Mouse (Mus musculus) thymus, postnatal 10 days (tissue): ENCODE measurements at regions not wholly inside any gene's neighbourhood (a gene's known extent, or its start where the extent isn't known, plus 50 kb on each side); places are given as distances from the start of the nearest gene placed in this dataset.

Experiments used
- DNase-seq, 2 experiments: peaks; one replicate each; pipeline ENCODE4 v3.0.0; 2021; ENCODE audit warnings: low spot score in 2 of 2

- no peak for DNase-seq
These were observed 82.5 kb upstream of the Sertad2 start for GRCm38 (mm10) chr11:20460501-20460921.

- DNase-seq: no peak
These were observed 81.0 kb upstream of the Sertad2 start for GRCm38 (mm10) chr11:20462076-20462475.

- DNase-seq: no peak
These were observed 79.8 kb upstream of the Sertad2 start for GRCm38 (mm10) chr11:20463173-20463681.

- DNase-seq: no peak
These were observed 78.5 kb upstream of the Sertad2 start for GRCm38 (mm10) chr11:20464564-20464963.

- DNase-seq: no peak
These were observed 76.5 kb upstream of the Sertad2 start for GRCm38 (mm10) chr11:20466591-20466990.

GRCm38 (mm10) chr11:20468319-20469018 lies 74.6 kb upstream of the Sertad2 start:
- no peak for DNase-seq

GRCm38 (mm10) chr11:20469368-20469767 lies 73.7 kb upstream of the Sertad2 start:
- no peak for DNase-seq

GRCm38 (mm10) chr11:20470396-20470795 lies 72.7 kb upstream of the Sertad2 start:
- DNase-seq: no peak

GRCm38 (mm10) chr11:20472336-20472735 lies 70.7 kb upstream of the Sertad2 start:
- DNase-seq: no peak

- no peak for DNase-seq
These were observed 67.4 kb upstream of the Sertad2 start for GRCm38 (mm10) chr11:20475629-20476028.

GRCm38 (mm10) chr11:20476494-20476893 lies 66.6 kb upstream of the Sertad2 start:
- DNase-seq: no peak

- no peak for DNase-seq
These were observed 65.6 kb upstream of the Sertad2 start for GRCm38 (mm10) chr11:20477183-20478037.

- DNase-seq: no peak
These were observed 62.4 kb upstream of the Sertad2 start for GRCm38 (mm10) chr11:20480632-20481031.

- DNase-seq: no peak
These were observed 57.7 kb upstream of the Sertad2 start for GRCm38 (mm10) chr11:20485371-20485770.
